Mouse (Mus musculus): ENCODE measurements at regions not wholly inside any gene's neighbourhood (a gene's known extent, or its start where the extent isn't known, plus 50 kb on each side); places are given as distances from the start of the nearest gene placed in this dataset.

DNA sequence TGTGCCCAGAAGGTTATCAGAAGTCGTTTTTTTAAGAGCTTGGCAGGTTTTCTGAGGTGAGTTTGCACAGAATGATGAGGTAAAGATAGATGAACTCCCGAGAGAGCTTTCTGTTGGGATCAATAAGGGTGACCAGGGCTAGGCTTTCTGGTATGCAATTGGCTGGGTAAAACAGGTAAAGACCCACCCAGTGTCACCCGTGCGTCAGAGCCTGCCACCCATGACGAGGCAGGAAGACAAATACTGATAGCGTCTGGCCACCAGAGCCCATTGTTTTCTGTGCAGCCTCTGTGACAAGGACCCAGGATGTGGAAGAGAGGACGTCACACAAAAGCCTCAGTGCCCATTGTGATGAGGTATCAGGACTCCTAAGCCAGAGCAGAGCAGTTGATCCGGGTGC is 58.0 kb upstream of the Vps8 start:
- no peaks in the 10 kb centered on the region for H3K4me1 ChIP-seq (ENCODE audit: control insufficient read depth, insufficient read depth, insufficient read length, low read length)
- H3K27ac ChIP-seq (replicated peaks; ENCODE audit: low read depth, low read length): no peak overlapping the region
- no peak overlapping the region for H3K4me3 ChIP-seq (ENCODE audit: insufficient read depth, low read depth, low read length)

DNA sequence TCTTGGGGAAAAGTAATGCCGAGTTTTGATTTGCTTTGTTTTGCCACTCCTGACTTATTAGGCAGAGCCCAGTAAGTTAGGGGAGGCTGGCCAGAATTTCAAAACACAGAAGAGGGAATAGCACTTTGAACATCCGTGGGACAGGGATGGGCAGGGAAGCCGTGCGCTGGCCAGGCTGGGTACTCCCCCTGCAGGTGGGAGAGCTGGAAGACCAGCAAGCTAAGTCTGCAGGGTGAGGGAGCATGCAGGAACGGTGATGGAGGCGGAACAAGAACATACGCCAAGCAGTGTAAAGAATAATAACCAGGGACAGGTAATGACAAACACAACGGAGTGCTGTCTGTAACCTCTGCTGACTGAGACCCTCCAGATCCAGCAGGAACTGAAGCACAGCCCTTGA is 55.5 kb upstream of the Vps8 start:
- H3K27ac ChIP-seq (replicated peaks; ENCODE audit: low read depth, low read length): no peak overlapping the region
- H3K4me3 ChIP-seq (ENCODE audit: insufficient read depth, low read depth, low read length): no peak overlapping the region
- no peaks in the 10 kb centered on the region for H3K4me1 ChIP-seq (ENCODE audit: control insufficient read depth, insufficient read depth, insufficient read length, low read length)

DNA sequence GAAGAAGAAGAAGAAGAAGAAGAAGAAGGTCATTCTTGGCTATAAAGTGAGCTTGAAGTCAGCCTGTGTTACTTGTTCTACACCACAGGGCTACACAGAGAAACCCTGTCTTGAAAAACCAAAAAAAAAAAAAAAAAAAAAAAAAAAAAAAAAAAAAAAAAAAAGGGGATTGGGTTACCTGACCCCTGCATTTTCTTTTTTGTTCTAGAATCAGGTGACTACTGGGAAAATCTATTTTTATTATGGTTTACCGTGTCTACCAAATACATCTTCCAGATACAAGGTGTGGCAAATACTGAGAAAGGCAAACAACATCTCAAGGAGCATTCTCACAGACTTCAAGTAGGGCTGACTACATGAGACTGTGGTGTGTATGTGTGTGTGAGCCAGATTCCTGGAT is 54.1 kb upstream of the Vps8 start:
- no peak overlapping the region for H3K27ac ChIP-seq (replicated peaks; ENCODE audit: low read depth, low read length)
- H3K4me1 ChIP-seq (ENCODE audit: control insufficient read depth, insufficient read depth, insufficient read length, low read length): no peaks in the 10 kb centered on the region
- no peak overlapping the region for H3K4me3 ChIP-seq (ENCODE audit: insufficient read depth, low read depth, low read length)

DNA sequence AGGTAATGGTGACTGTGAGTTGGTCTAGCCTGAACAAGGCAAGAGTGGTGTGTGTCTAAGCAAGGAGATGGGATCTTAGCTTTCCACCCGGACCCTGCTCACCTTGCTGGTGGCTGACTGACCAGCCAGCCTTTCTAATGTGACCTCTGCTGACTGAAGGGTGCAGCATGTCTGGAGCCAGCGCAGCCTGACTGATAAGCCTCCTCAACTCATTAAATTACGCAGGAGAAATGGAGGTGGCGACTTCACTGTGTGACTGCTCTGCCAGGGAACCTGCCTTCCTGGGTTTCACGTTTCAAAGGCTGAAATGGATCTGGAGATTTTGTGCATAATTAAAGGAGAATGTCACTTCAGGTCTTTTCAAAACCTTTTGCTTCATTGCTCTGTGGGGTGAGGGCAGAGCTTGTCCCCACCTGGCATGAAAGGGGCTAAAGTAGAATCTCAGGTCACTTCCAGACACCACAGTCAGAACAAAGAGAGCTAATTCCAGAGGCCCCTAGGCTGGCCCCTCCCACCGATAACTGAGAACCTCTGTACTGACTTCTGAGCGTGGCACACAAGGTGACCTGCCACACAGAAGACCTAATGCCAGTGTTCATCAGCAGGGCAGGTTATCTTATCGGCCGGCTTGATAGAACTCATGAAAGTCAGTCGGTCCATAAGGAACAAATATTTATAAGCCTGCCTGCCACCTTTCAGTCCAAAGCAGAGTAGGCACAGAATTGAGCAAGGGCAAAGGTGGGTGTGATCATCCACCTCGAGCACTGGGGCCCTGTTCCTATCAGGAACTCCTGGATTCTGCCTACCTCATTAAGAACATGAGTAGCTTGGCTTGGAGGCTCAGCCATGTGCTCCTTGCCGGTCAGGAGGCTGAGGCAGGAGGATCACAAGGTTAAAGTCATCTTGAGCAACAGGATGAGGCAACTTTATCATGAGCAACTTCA is 53.1 kb upstream of the Vps8 start:
- Histone ChIP-seq H3K4me1 (ENCODE audit: control insufficient read depth, insufficient read depth, insufficient read length, low read length) (no peaks in the 10 kb centered on the region), H3K4me3 (ENCODE audit: insufficient read depth, low read depth, low read length) (no peak overlapping the region), H3K27ac (replicated peaks; ENCODE audit: low read depth, low read length) (no peak overlapping the region)

Measured in brown adipose tissue, adult 24 weeks (tissue).